Mouse (Mus musculus) lung, embryonic 14.5 days (tissue): ENCODE measurements around the gene Nabp2. TPM values are rescaled to one million over a fixed set of nuclear protein-coding genes. Genes with fewer than 3 reads are reported as not detected.

Experiments used
- ATAC-seq: fragments of 200-750 bp; cut with Nextera tagmentation; 2 replicates; pipeline ENCODE4 v1.8.0; 2017; ENCODE audit warnings: mild to moderate bottlenecking, moderate TSS enrichment, moderate library complexity; ENCODE audit not compliant: insufficient read depth
- DNase-seq: peaks from one replicate; pipeline ENCODE4 v3.0.0-alpha.2; 2015
- H3K27ac ChIP-seq: fragments of 300-500 bp; sonication (generic); 2 replicates; pipeline ENCODE4 v1.5.1; 2014; ENCODE audit warnings: low read depth, mild to moderate bottlenecking, moderate library complexity
- H3K27me3 ChIP-seq: fragments of 300-500 bp; sonication (generic); 2 replicates; pipeline ENCODE4 v1.6.1; 2014; ENCODE audit warnings: low read length, control low read depth; ENCODE audit not compliant: insufficient read depth
- H3K36me3 ChIP-seq: fragments of 300-500 bp; sonication (generic); 2 replicates; pipeline ENCODE4 v1.6.1; 2014; ENCODE audit warnings: control low read depth; ENCODE audit not compliant: insufficient read depth
- H3K4me1 ChIP-seq: fragments of 300-500 bp; sonication (generic); 2 replicates; pipeline ENCODE4 v1.6.1; 2014; ENCODE audit warnings: antibody characterized with exemption, control low read depth; ENCODE audit not compliant: insufficient read depth
- H3K4me2 ChIP-seq: fragments of 300-500 bp; sonication (generic); 2 replicates; pipeline ENCODE4 v1.6.1; 2014; ENCODE audit warnings: mild to moderate bottlenecking
- H3K4me3 ChIP-seq: fragments of 300-500 bp; sonication (generic); 2 replicates; pipeline ENCODE4 v1.5.1; 2014; ENCODE audit warnings: low read depth, low read length
- H3K9ac ChIP-seq: fragments of 300-500 bp; sonication (generic); 2 replicates; pipeline ENCODE4 v1.6.1; 2014
- H3K9me3 ChIP-seq: fragments of 300-500 bp; sonication (generic); 2 replicates; pipeline ENCODE4 v1.6.1; 2016; ENCODE audit warnings: low read depth, low read length, control low read depth
- CTCF ChIP-seq: IDR thresholded peaks from 2 replicates; pipeline ENCODE4 v1.5.1; 2016; ENCODE audit warnings: antibody characterized with exemption, low read depth
- WGBS: fragments of 180-500 bp; shearing (Covaris S2); extraction: QIAGEN DNeasy Blood & Tissue Kit; methylation state at CpG from one replicate; pipeline ENCODE4 v1.1.7; 2014; 5-methylcytosine and 5-hydroxymethylcytosine counted together
- microRNA-seq: library from miRNA; unstranded; fragments of <30 nt; microRNA quantifications from one replicate; pipeline ENCODE4, GENCODE M21; 2016; ENCODE audit warnings: borderline number of aligned reads
- polyA plus RNA-seq: library from polyadenylated mRNA; unstranded; fragments of >200 nt; fragmentation: Nextera tagmentation; extraction: Ambion mirVana; gene quantifications from 2 replicates; pipeline ENCODE4 v1.2.1, GENCODE M21; 2014

The Nabp2 gene
- polyA plus RNA-seq, 1 experiment from 2014 or later: 83.1 TPM

DNA sequence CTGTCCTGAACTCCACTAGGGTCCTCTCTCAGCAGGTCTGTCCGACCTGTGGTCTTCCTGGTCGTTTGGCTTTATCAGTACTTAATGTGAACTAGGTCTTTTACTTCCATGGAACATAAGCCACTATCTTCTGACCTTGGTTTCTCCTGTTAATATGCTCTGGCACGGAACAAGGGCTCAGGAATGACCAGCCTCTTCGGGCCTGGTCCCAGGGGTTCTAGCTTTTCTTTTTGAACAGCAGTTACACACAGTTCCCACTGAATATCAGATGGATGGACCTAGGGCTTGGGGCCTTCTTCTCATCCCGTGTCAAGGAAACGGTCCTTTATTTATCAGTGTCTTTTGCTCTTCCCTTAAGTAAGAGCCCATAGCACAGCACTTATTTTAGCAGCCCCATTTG is 49.5 kb downstream of the Nabp2 start:
- H3K9ac ChIP-seq: no peak overlapping the region
- H3K27me3 ChIP-seq: no peaks in the 10 kb centered on the region
- TF ChIP-seq CTCF: no peak
- no peak overlapping the region for H3K27ac ChIP-seq
- no peak overlapping the region for H3K4me2 ChIP-seq
- no peak overlapping the region for H3K4me3 ChIP-seq
- H3K36me3 ChIP-seq: peaks cover 77% of the 10 kb centered on the region
- 91% methylated on average over 6 of the region's 6 CpGs for WGBS
- DNase-seq (no peak), ATAC-seq (no peak)
- no peaks in the 10 kb centered on the region for H3K9me3 ChIP-seq
- no peaks in the 10 kb centered on the region for H3K4me1 ChIP-seq

- H3K27ac ChIP-seq: no peak overlapping the region
- no peak overlapping the region for H3K4me3 ChIP-seq
- ATAC-seq: no peak
- no peaks in the 10 kb centered on the region for H3K9me3 ChIP-seq
- peaks cover 77% of the 10 kb centered on the region for H3K36me3 ChIP-seq
- DNase-seq: no peak
- no peak for TF ChIP-seq CTCF
- H3K4me1 ChIP-seq: no peaks in the 10 kb centered on the region
- WGBS: 76% methylated on average over 6 of the region's 6 CpGs
- no peak overlapping the region for H3K9ac ChIP-seq
- no peak overlapping the region for H3K4me2 ChIP-seq
- H3K27me3 ChIP-seq: no peaks in the 10 kb centered on the region
These were observed 52.1 kb downstream of the Nabp2 start for GRCm38 (mm10) chr10:128359226-128359625.

DNA sequence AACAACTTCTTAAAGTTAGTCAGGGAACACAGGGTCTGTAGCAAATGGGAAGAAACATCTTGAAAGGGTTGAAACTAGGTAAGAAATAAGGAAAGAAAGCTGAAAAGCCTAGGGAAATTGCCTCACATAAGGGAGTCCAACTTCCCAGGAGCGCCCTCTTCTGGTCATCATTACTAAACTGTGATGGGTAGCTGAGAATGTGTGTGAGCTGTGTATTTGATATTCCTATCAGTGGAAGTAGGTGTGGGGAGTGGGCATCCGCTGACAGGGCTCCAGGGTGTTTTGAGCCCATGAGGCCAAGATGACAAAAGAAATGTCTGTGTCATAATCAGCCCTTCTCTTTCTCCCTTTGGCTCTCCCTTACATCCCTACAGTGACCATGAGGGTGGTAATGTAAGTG is 52.5 kb downstream of the Nabp2 start:
- whole genome bisulfite sequencing: 50% methylated on average over 2 of the region's 2 CpGs
- Histone ChIP-seq H3K4me3 (no peak overlapping the region), H3K27me3 (no peaks in the 10 kb centered on the region), H3K9ac (no peak overlapping the region), H3K4me1 (no peaks in the 10 kb centered on the region), H3K4me2 (no peak overlapping the region), H3K36me3 (peaks cover 81% of the 10 kb centered on the region), H3K27ac (no peak overlapping the region), H3K9me3 (no peaks in the 10 kb centered on the region)
- DNase-seq: peak; percentile 85
- ATAC-seq: 0 out of 2 replicates have a peak, but pooled peaks have one; percentile 50
- TF ChIP-seq CTCF: peak; percentile 65

Small RNA genes lying within 50 kb of the gene (microRNA-seq; reads per million reads assigned to microRNA genes)
- gene Gm25361 (not detected), gene Gm26308 (not detected), gene Mir6914 (not detected), gene Mir6915 (not detected), gene Mir8105 (not detected)

Other genes with a start within 250 kb of the Nabp2 start
- 26.5 and 27.6 TPM in 2 replicates for gene Rbms2, start 231.2 kb downstream of the Nabp2 start, polyA plus RNA-seq
- gene Gls2, start 217.0 kb downstream of the Nabp2 start, polyA plus RNA-seq: 1.8 and 2.3 TPM in 2 replicates
- gene Spryd4, start 199.7 kb downstream of the Nabp2 start, polyA plus RNA-seq: 27.3 and 29.9 TPM in 2 replicates
- gene Mip, start 185.7 kb downstream of the Nabp2 start, polyA plus RNA-seq: not detected in 2 replicates
- gene Timeless, start 179.4 kb downstream of the Nabp2 start, polyA plus RNA-seq: 70.2 and 71.5 TPM in 2 replicates
- 0.18 and 0.67 TPM in 2 replicates for gene Apon, start 157.4 kb downstream of the Nabp2 start, polyA plus RNA-seq
- gene Apof, start 142.8 kb downstream of the Nabp2 start, polyA plus RNA-seq: not detected in 2 replicates
- 13.1 and 13.8 TPM in 2 replicates for gene Stat2, start 140.9 kb downstream of the Nabp2 start, polyA plus RNA-seq
- gene Il23a, start 112.7 kb downstream of the Nabp2 start, polyA plus RNA-seq: 0.17 and 0.41 TPM in 2 replicates
- gene Pan2, start 108.2 kb downstream of the Nabp2 start, polyA plus RNA-seq: 33.4 and 36.2 TPM in 2 replicates
- gene Cnpy2, start 89.0 kb downstream of the Nabp2 start, polyA plus RNA-seq: 317 and 336 TPM in 2 replicates
- gene Cs, start 73.8 kb downstream of the Nabp2 start, polyA plus RNA-seq: 205 and 211 TPM in 2 replicates
- gene Coq10a, start 42.5 kb downstream of the Nabp2 start, polyA plus RNA-seq: 12.8 and 14.5 TPM in 2 replicates
- 15.8 and 17.0 TPM in 2 replicates for gene Ankrd52, start 34.4 kb downstream of the Nabp2 start, polyA plus RNA-seq
- gene Slc39a5, start 10.3 kb downstream of the Nabp2 start, polyA plus RNA-seq: 0.18 TPM in 1 of 2 replicates, not detected in the other
- 32.8 and 33.5 TPM in 2 replicates for gene Rnf41, start 165 bp upstream of the Nabp2 start, polyA plus RNA-seq
- 81.1 and 89.6 TPM in 2 replicates for gene Smarcc2, start 47.8 kb upstream of the Nabp2 start, polyA plus RNA-seq
- 1,221 and 1,238 TPM in 2 replicates for gene Myl6, start 82.7 kb upstream of the Nabp2 start, polyA plus RNA-seq
- 3.0 and 4.4 TPM in 2 replicates for gene Myl6b, start 87.2 kb upstream of the Nabp2 start, polyA plus RNA-seq
- 21.5 and 23.0 TPM in 2 replicates for gene Esyt1, start 114.4 kb upstream of the Nabp2 start, polyA plus RNA-seq
- gene Zc3h10, start 136.3 kb upstream of the Nabp2 start, polyA plus RNA-seq: 11.0 and 14.5 TPM in 2 replicates
- gene Rpl41, start 137.8 kb upstream of the Nabp2 start, polyA plus RNA-seq: 4,697 and 4,895 TPM in 2 replicates
- gene Pa2g4, start 154.5 kb upstream of the Nabp2 start, polyA plus RNA-seq: 240 and 244 TPM in 2 replicates
- gene Erbb3, start 178.2 kb upstream of the Nabp2 start, polyA plus RNA-seq: 20.2 and 22.9 TPM in 2 replicates
- 1,029 and 1,115 TPM in 2 replicates for gene Rps26, start 215.3 kb upstream of the Nabp2 start, polyA plus RNA-seq
- gene Ikzf4, start 234.5 kb upstream of the Nabp2 start, polyA plus RNA-seq: 2.0 and 3.5 TPM in 2 replicates